Mouse (Mus musculus) hindbrain, postnatal 0 days (tissue): ENCODE measurements around the gene Schip1. TPM values are rescaled to one million over a fixed set of nuclear protein-coding genes. Genes with fewer than 3 reads are reported as not detected.

ENCODE experiments used
- ATAC-seq: fragments of 200-750 bp; cut with Nextera tagmentation; 2 replicates; pipeline ENCODE4 v1.8.0; 2017; ENCODE audit warnings: mild to moderate bottlenecking, moderate TSS enrichment, moderate library complexity
- DNase-seq: peaks from one replicate; pipeline ENCODE4 v3.0.0-alpha.2; 2015; ENCODE audit warnings: low spot score
- H3K27ac ChIP-seq: fragments of 300-500 bp; sonication (generic); 2 replicates; pipeline ENCODE4 v1.5.1; 2014; ENCODE audit warnings: mild to moderate bottlenecking
- H3K27me3 ChIP-seq: fragments of 300-500 bp; sonication (generic); 2 replicates; pipeline ENCODE4 v1.6.1; 2014; ENCODE audit warnings: low read length, mixed read lengths; ENCODE audit not compliant: insufficient read depth
- H3K36me3 ChIP-seq: fragments of 300-500 bp; sonication (generic); 2 replicates; pipeline ENCODE4 v1.6.1; 2014; ENCODE audit warnings: low read length, mixed read lengths; ENCODE audit not compliant: insufficient read depth
- H3K4me1 ChIP-seq: fragments of 300-500 bp; sonication (generic); 2 replicates; pipeline ENCODE4 v1.6.1; 2014; ENCODE audit warnings: antibody characterized with exemption, low read length, mixed read lengths; ENCODE audit not compliant: insufficient read depth
- H3K4me2 ChIP-seq: fragments of 300-500 bp; sonication (generic); 2 replicates; pipeline ENCODE4 v1.6.1; 2014; ENCODE audit warnings: low read depth, mild to moderate bottlenecking, low read length, moderate library complexity, mixed read lengths
- H3K4me3 ChIP-seq: fragments of 300-500 bp; sonication (generic); 2 replicates; pipeline ENCODE4 v1.5.1; 2014; ENCODE audit warnings: low read length
- H3K9ac ChIP-seq: fragments of 300-500 bp; sonication (generic); replicated peaks from 2 replicates; pipeline ENCODE4 v1.6.1; 2014; ENCODE audit warnings: mild to moderate bottlenecking, low read length, moderate library complexity, mixed read lengths
- H3K9me3 ChIP-seq: fragments of 300-500 bp; sonication (generic); 2 replicates; pipeline ENCODE4 v1.6.1; 2016; ENCODE audit warnings: low read length, mixed read lengths
- CTCF ChIP-seq: IDR thresholded peaks from 2 replicates; pipeline ENCODE4 v1.5.1; 2016; ENCODE audit warnings: antibody characterized with exemption, control low read depth, low read depth
- WGBS: fragments of 180-500 bp; shearing (Covaris S2); extraction: QIAGEN DNeasy Blood & Tissue Kit; methylation state at CpG from one replicate; pipeline ENCODE4 v1.1.7; 2014; 5-methylcytosine and 5-hydroxymethylcytosine counted together
- polyA plus RNA-seq: library from polyadenylated mRNA; unstranded; fragments of >200 nt; fragmentation: Nextera tagmentation; extraction: Ambion mirVana; gene quantifications from 2 replicates; pipeline ENCODE4 v1.2.1, GENCODE M21; 2015
- total RNA-seq: library from RNA; depleted of rRNA; stranded (reverse); fragments of >200 nt; gene quantifications from 2 replicates; pipeline ENCODE4 v1.2.3, GENCODE M21; 2014

The Schip1 gene
- total and polyA plus RNA-seq, 2 experiments from 2014 or later = 94.3 to 163 TPM

- no peak for TF ChIP-seq CTCF
- Histone ChIP-seq H3K27ac (no peak overlapping the region), H3K36me3 (no peaks in the 10 kb centered on the region), H3K4me2 (0 out of 2 replicates have a peak overlapping the region, but pooled peaks have one; percentile 18), H3K27me3 (no peaks in the 10 kb centered on the region), H3K9ac (no peak overlapping the region), H3K9me3 (no peaks in the 10 kb centered on the region), H3K4me1 (no peaks in the 10 kb centered on the region), H3K4me3 (no peak overlapping the region)
- no peak for DNase-seq
- ATAC-seq = peak; percentile 30; the same call in 1 of the 2 replicates
- 53% methylated on average over 13 of the region's 13 CpGs for WGBS
Measured at GRCm38 (mm10) chr3:68055071-68055470, 9.5 kb upstream of the Schip1 start.

GRCm38 (mm10) chr3:68056373-68057275 lies 8.0 kb upstream of the Schip1 start:
- Histone ChIP-seq H3K4me1 (no peaks in the 10 kb centered on the region), H3K9ac (no peak overlapping the region), H3K4me3 (peak overlapping the region; percentile 11; the same call in 1 of the 2 replicates), H3K27me3 (no peaks in the 10 kb centered on the region), H3K9me3 (no peaks in the 10 kb centered on the region), H3K36me3 (no peaks in the 10 kb centered on the region), H3K27ac (no peak overlapping the region), H3K4me2 (peak overlapping the region; percentile 43)
- peak; percentile 84 for TF ChIP-seq CTCF
- ATAC-seq = no peak
- 59% methylated on average over 23 of the region's 23 CpGs for WGBS
- DNase-seq = peak; percentile 88

- Histone ChIP-seq H3K4me1 (no peaks in the 10 kb centered on the region), H3K4me3 (no peak overlapping the region), H3K4me2 (no peak overlapping the region), H3K27ac (no peak overlapping the region), H3K27me3 (no peaks in the 10 kb centered on the region), H3K9ac (no peak overlapping the region), H3K36me3 (no peaks in the 10 kb centered on the region), H3K9me3 (no peaks in the 10 kb centered on the region)
- ATAC-seq (peak; percentile 86), DNase-seq (peak; percentile 75)
- peak; percentile 92 for TF ChIP-seq CTCF
- 43% methylated on average over 2 of the region's 2 CpGs for WGBS
Measured at GRCm38 (mm10) chr3:68059162-68059800, 5.3 kb upstream of the Schip1 start.

GRCm38 (mm10) chr3:68071395-68072386 lies 7.1 kb downstream of the Schip1 start:
- Histone ChIP-seq H3K9me3 (no peaks in the 10 kb centered on the region), H3K27me3 (no peaks in the 10 kb centered on the region), H3K36me3 (no peaks in the 10 kb centered on the region), H3K4me3 (no peak overlapping the region), H3K27ac (0 out of 2 replicates have a peak overlapping the region, but pooled peaks have one; percentile 2), H3K4me2 (no peak overlapping the region), H3K9ac (no peak overlapping the region), H3K4me1 (no peaks in the 10 kb centered on the region)
- peak; percentile 90 for ATAC-seq
- WGBS = 34% methylated on average over 9 of the region's 9 CpGs
- DNase-seq = peak; percentile 87
- peak; percentile 34 for TF ChIP-seq CTCF

GRCm38 (mm10) chr3:68077406-68077805 lies 12.8 kb downstream of the Schip1 start:
- Histone ChIP-seq H3K4me2 (no peak overlapping the region), H3K4me1 (no peaks in the 10 kb centered on the region), H3K27me3 (no peaks in the 10 kb centered on the region), H3K9ac (no peak overlapping the region), H3K27ac (no peak overlapping the region), H3K36me3 (no peaks in the 10 kb centered on the region), H3K9me3 (no peaks in the 10 kb centered on the region), H3K4me3 (no peak overlapping the region)
- TF ChIP-seq CTCF = no peak
- WGBS = 75% methylated on average over 4 of the region's 4 CpGs
- DNase-seq = no peak
- no peak for ATAC-seq

GRCm38 (mm10) chr3:68085024-68085423 lies 20.4 kb downstream of the Schip1 start:
- no peak overlapping the region for H3K27ac ChIP-seq
- no peak overlapping the region for H3K4me3 ChIP-seq
- H3K27me3 ChIP-seq = no peaks in the 10 kb centered on the region
- 49% methylated on average over 2 of the region's 2 CpGs for WGBS
- H3K9me3 ChIP-seq = no peaks in the 10 kb centered on the region
- H3K9ac ChIP-seq = no peak overlapping the region
- DNase-seq (peak; percentile 20), ATAC-seq (no peak)
- H3K4me1 ChIP-seq = no peaks in the 10 kb centered on the region
- TF ChIP-seq CTCF = no peak
- H3K36me3 ChIP-seq = no peaks in the 10 kb centered on the region
- no peak overlapping the region for H3K4me2 ChIP-seq
